Mouse (Mus musculus): ENCODE data around the gene Rps5. TPM values are rescaled to one million over a fixed set of nuclear protein-coding genes. Genes with fewer than 3 reads are reported as not detected.
"Not testable (repeated sequence)": the region's sequence is repeated elsewhere in the genome, so short reads cannot be mapped to it uniquely, and the experiment has no call there.

Gene Rps5
- 749 and 858 TPM in 2 replicates for polyA plus RNA-seq (2014; fragmentation: Nextera tagmentation; extraction: Ambion mirVana)

DNA sequence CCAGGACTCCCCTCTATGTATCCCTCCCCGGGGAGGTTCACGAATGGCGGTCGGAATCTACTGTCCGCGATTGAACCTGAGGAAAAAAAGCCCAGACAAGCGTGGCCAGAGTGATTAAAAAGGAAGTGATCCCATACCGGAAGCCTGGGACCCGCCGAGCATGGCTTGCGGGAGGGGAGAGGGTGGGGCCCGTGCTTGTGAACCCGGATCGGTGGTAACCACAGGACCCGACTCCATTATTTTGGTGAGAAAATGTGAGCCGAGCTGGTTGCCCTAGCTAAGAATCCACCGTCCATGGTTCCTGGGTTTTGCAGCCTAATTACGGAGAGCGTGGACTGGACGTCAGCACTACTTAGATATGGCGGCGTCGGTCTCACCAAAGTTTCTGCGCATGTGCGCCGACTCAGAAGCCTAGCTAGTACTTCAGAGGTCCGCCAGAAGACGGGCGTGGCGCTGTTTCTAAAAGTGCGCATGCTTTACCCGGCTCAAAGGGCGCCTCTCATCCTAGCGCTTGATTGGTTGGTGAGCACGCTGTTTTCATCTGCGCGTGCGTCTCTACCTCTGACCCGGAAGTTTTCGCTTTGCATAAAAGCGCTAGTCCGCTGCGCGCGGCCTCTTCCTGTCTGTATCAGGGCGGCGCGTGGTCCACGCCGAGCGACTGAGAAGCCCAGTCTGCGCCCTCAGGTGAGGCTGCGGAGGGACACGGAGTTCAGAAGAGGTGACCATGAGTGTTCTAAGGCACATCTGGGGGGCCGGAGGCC, at the start of gene Rps5:
Gene Rps5 (plus strand): TSS at position 586 of the 761 bp plus-strand sequence.
- ATAC-seq (ENCODE audit: low FRiP score, low TSS enrichment) (peak; percentile 98), DNase-seq (peak; percentile 100)
- Histone ChIP-seq H3K4me3 (replicated peaks; ENCODE audit: low read depth, low read length) (peak within 1 kb of the TSS; percentile 78), H3K9me3 (ENCODE audit: control insufficient read depth, low read length) (no peaks in the 10 kb centered on the region), H3K27me3 (ENCODE audit: control insufficient read depth, insufficient read depth, low read length) (peaks cover 7% of the 10 kb centered on the region), H3K36me3 (ENCODE audit: control insufficient read depth, insufficient read depth, low read length) (peaks cover 38% of the 10 kb centered on the region), H3K27ac (replicated peaks; ENCODE audit: low read depth, low read length) (peak within 1 kb of the TSS; percentile 89), H3K4me2 (ENCODE audit: low read length) (peak within 1 kb of the TSS; percentile 95), H3K9ac (replicated peaks; ENCODE audit: low read length) (peak within 1 kb of the TSS; percentile 73), H3K4me1 (ENCODE audit: control insufficient read depth, insufficient read depth, low read length) (peaks cover 10% of the 10 kb centered on the region)
- under 1% methylated on average over 55 of the region's 55 CpGs for WGBS

GRCm38 (mm10) chr7:12874301-12874700, 47.8 kb upstream of the Rps5 start:
- no peak overlapping the region for H3K27ac ChIP-seq (replicated peaks; ENCODE audit: low read depth, low read length)
- no peaks in the 10 kb centered on the region for H3K27me3 ChIP-seq (ENCODE audit: control insufficient read depth, insufficient read depth, low read length)
- no peaks in the 10 kb centered on the region for H3K4me1 ChIP-seq (ENCODE audit: control insufficient read depth, insufficient read depth, low read length)
- DNase-seq (peak; percentile 49), ATAC-seq (ENCODE audit: low FRiP score, low TSS enrichment) (no peak)
- H3K4me2 ChIP-seq (ENCODE audit: low read length) = no peak overlapping the region
- H3K4me3 ChIP-seq (replicated peaks; ENCODE audit: low read depth, low read length) = no peak overlapping the region
- WGBS = 31% methylated on average over 3 of the region's 3 CpGs
- H3K9me3 ChIP-seq (ENCODE audit: control insufficient read depth, low read length) = peaks cover 2% of the 10 kb centered on the region; the same call in 1 of the 2 replicates
- no peaks in the 10 kb centered on the region for H3K36me3 ChIP-seq (ENCODE audit: control insufficient read depth, insufficient read depth, low read length)
- no peak overlapping the region for H3K9ac ChIP-seq (replicated peaks; ENCODE audit: low read length)

- no peaks in the 10 kb centered on the region for H3K27me3 ChIP-seq (ENCODE audit: control insufficient read depth, insufficient read depth, low read length)
- peaks cover 8% of the 10 kb centered on the region for H3K36me3 ChIP-seq (ENCODE audit: control insufficient read depth, insufficient read depth, low read length)
- H3K9me3 ChIP-seq (ENCODE audit: control insufficient read depth, low read length) = no peaks in the 10 kb centered on the region
- H3K4me2 ChIP-seq (ENCODE audit: low read length) = peak overlapping the region; percentile 73
- ATAC-seq (ENCODE audit: low FRiP score, low TSS enrichment) (no peak), DNase-seq (no peak)
- H3K9ac ChIP-seq (replicated peaks; ENCODE audit: low read length) = no peak overlapping the region
- H3K4me1 ChIP-seq (ENCODE audit: control insufficient read depth, insufficient read depth, low read length) = peaks cover 19% of the 10 kb centered on the region
- peak overlapping the region; percentile 75 for H3K4me3 ChIP-seq (replicated peaks; ENCODE audit: low read depth, low read length)
- H3K27ac ChIP-seq (replicated peaks; ENCODE audit: low read depth, low read length) = no peak overlapping the region
These were observed 42.1 kb upstream of the Rps5 start for GRCm38 (mm10) chr7:12880036-12880435.

- peak overlapping the region; percentile 64; the same call in 1 of the 2 replicates for H3K27ac ChIP-seq (replicated peaks; ENCODE audit: low read depth, low read length)
- WGBS = 45% methylated on average over 8 of the region's 8 CpGs
- peak; percentile 49 for ATAC-seq (ENCODE audit: low FRiP score, low TSS enrichment)
These were observed 41.6 kb upstream of the Rps5 start for GRCm38 (mm10) chr7:12880497-12880896.

GRCm38 (mm10) chr7:12880911-12881660, 41.0 kb upstream of the Rps5 start, which contains the start of gene Zfp128:
Zfp128 (plus strand) TSS chr7:12881177.
- H3K4me2 ChIP-seq (ENCODE audit: low read length) = peak within 1 kb of the TSS; percentile 73
- no peaks in the 10 kb centered on the region for H3K9me3 ChIP-seq (ENCODE audit: control insufficient read depth, low read length)
- peak; percentile 98 for DNase-seq
- ATAC-seq (ENCODE audit: low FRiP score, low TSS enrichment) = peak; percentile 99
- peak within 1 kb of the TSS; percentile 79 for H3K9ac ChIP-seq (replicated peaks; ENCODE audit: low read length)
- peak within 1 kb of the TSS; percentile 75 for H3K4me3 ChIP-seq (replicated peaks; ENCODE audit: low read depth, low read length)
- peak within 1 kb of the TSS; percentile 64 for H3K27ac ChIP-seq (replicated peaks; ENCODE audit: low read depth, low read length)
- H3K4me1 ChIP-seq (ENCODE audit: control insufficient read depth, insufficient read depth, low read length) = peaks cover 19% of the 10 kb centered on the region
- WGBS = 2% methylated on average over 35 of the region's 35 CpGs
- peaks cover 18% of the 10 kb centered on the region for H3K36me3 ChIP-seq (ENCODE audit: control insufficient read depth, insufficient read depth, low read length)
- no peaks in the 10 kb centered on the region for H3K27me3 ChIP-seq (ENCODE audit: control insufficient read depth, insufficient read depth, low read length)

More at GRCm38 (mm10) chr7:12880497-12880896, 41.6 kb upstream of the Rps5 start:
- Histone ChIP-seq H3K9ac (replicated peaks; ENCODE audit: low read length) (peak overlapping the region; percentile 79), H3K4me1 (ENCODE audit: control insufficient read depth, insufficient read depth, low read length) (peaks cover 19% of the 10 kb centered on the region), H3K4me3 (replicated peaks; ENCODE audit: low read depth, low read length) (peak overlapping the region; percentile 75), H3K4me2 (ENCODE audit: low read length) (peak overlapping the region; percentile 73), H3K36me3 (ENCODE audit: control insufficient read depth, insufficient read depth, low read length) (peaks cover 12% of the 10 kb centered on the region)
- not testable (repeated sequence) for H3K27me3 ChIP-seq (ENCODE audit: control insufficient read depth, insufficient read depth, low read length); DNase-seq; H3K9me3 ChIP-seq (ENCODE audit: control insufficient read depth, low read length)

GRCm38 (mm10) chr7:12886563-12887266, 35.4 kb upstream of the Rps5 start:
- Histone ChIP-seq H3K27me3 (ENCODE audit: control insufficient read depth, insufficient read depth, low read length) (no peaks in the 10 kb centered on the region), H3K4me1 (ENCODE audit: control insufficient read depth, insufficient read depth, low read length) (peaks cover 12% of the 10 kb centered on the region), H3K4me2 (ENCODE audit: low read length) (no peak overlapping the region), H3K4me3 (replicated peaks; ENCODE audit: low read depth, low read length) (no peak overlapping the region), H3K9me3 (ENCODE audit: control insufficient read depth, low read length) (no peaks in the 10 kb centered on the region), H3K27ac (replicated peaks; ENCODE audit: low read depth, low read length) (no peak overlapping the region), H3K36me3 (ENCODE audit: control insufficient read depth, insufficient read depth, low read length) (peaks cover 67% of the 10 kb centered on the region), H3K9ac (replicated peaks; ENCODE audit: low read length) (no peak overlapping the region)
- ATAC-seq (ENCODE audit: low FRiP score, low TSS enrichment) = no peak
- WGBS = 92% methylated on average over 12 of the region's 12 CpGs
- DNase-seq = no peak

DNA sequence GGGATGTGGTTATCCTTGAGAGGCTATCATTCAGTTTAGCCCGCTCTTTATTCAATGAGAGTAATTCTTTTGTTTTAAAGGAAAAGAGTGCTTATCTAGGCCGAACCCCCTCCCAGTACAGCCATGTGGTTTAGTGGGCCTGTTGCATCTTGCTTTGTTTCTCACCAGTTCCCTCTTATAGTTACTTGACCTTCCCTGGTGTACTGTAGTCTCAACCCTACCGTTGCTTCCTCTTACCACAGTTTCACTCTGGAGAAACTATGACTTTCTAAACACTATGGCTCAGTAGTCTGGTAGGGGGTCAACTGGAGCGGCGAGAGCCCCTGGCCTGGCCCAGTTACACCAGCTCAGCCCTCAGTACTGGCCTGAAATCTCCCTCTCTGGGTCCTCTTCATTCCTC, 34.5 kb upstream of the Rps5 start:
- Histone ChIP-seq H3K9ac (replicated peaks; ENCODE audit: low read length) (no peak overlapping the region), H3K4me2 (ENCODE audit: low read length) (no peak overlapping the region), H3K4me3 (replicated peaks; ENCODE audit: low read depth, low read length) (no peak overlapping the region), H3K36me3 (ENCODE audit: control insufficient read depth, insufficient read depth, low read length) (peaks cover 69% of the 10 kb centered on the region), H3K27me3 (ENCODE audit: control insufficient read depth, insufficient read depth, low read length) (no peaks in the 10 kb centered on the region), H3K27ac (replicated peaks; ENCODE audit: low read depth, low read length) (no peak overlapping the region), H3K9me3 (ENCODE audit: control insufficient read depth, low read length) (no peaks in the 10 kb centered on the region), H3K4me1 (ENCODE audit: control insufficient read depth, insufficient read depth, low read length) (peaks cover 3% of the 10 kb centered on the region; the same call in 1 of the 2 replicates)
- 93% methylated on average over 5 of the region's 5 CpGs for WGBS
- DNase-seq = no peak
- ATAC-seq (ENCODE audit: low FRiP score, low TSS enrichment) = no peak

DNA sequence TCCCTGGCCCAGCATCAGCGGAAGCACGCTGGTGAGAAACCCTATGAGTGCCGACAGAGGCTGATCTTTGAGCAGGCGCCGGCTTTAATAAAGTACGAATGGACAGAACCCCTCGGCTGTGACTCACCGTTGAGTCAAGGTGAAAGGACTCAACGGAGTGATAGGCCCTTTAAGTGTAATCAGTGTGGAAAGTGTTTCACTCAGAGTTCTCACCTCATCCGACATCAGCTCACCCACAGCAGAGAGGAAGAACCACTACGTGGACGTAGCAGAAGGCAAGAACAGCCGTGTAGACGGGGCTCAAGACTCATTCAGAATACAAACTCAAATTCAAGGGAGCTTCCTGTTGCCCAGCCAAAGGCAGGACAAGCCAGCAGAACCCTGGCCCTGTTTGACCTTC, 31.2 kb upstream of the Rps5 start:
- H3K36me3 ChIP-seq (ENCODE audit: control insufficient read depth, insufficient read depth, low read length) = peaks cover 53% of the 10 kb centered on the region
- no peak for ATAC-seq (ENCODE audit: low FRiP score, low TSS enrichment)
- 94% methylated on average over 14 of the region's 14 CpGs for WGBS

More for the DNA sequence above, 31.2 kb upstream of the Rps5 start:
- no peak overlapping the region for H3K9ac ChIP-seq (replicated peaks; ENCODE audit: low read length)
- no peak for DNase-seq
- no peaks in the 10 kb centered on the region for H3K9me3 ChIP-seq (ENCODE audit: control insufficient read depth, low read length)
- H3K4me2 ChIP-seq (ENCODE audit: low read length) = no peak overlapping the region
- no peaks in the 10 kb centered on the region for H3K27me3 ChIP-seq (ENCODE audit: control insufficient read depth, insufficient read depth, low read length)
- H3K27ac ChIP-seq (replicated peaks; ENCODE audit: low read depth, low read length) = no peak overlapping the region
- no peak overlapping the region for H3K4me3 ChIP-seq (replicated peaks; ENCODE audit: low read depth, low read length)
- no peaks in the 10 kb centered on the region for H3K4me1 ChIP-seq (ENCODE audit: control insufficient read depth, insufficient read depth, low read length)

Measured in midbrain, embryonic 14.5 days (tissue).